Mouse (Mus musculus): ENCODE measurements at regions not wholly inside any gene's neighbourhood (a gene's known extent, or its start where the extent isn't known, plus 50 kb on each side); places are given as distances from the start of the nearest gene placed in this dataset.

GRCm38 (mm10) chr5:64022633-64023323, 54.1 kb upstream of the Rell1 start:
- peak; percentile 59 to 80 for DNase-seq

GRCm38 (mm10) chr5:64023324-64023650, 54.6 kb upstream of the Rell1 start:
- no peak for DNase-seq

GRCm38 (mm10) chr5:64024420-64024819, 55.7 kb upstream of the Rell1 start:
- no peak for DNase-seq

GRCm38 (mm10) chr5:64027733-64028132, 59.0 kb upstream of the Rell1 start:
- DNase-seq = no peak

GRCm38 (mm10) chr5:64029622-64030145, 61.0 kb upstream of the Rell1 start:
- DNase-seq = no peak

GRCm38 (mm10) chr5:64030281-64030960, 61.7 kb upstream of the Rell1 start:
- peak; percentile 30 to 40 for DNase-seq

GRCm38 (mm10) chr5:64038394-64038793, 54.4 kb upstream of the Pgm2 start:
- DNase-seq = peak; percentile 20 to 34

GRCm38 (mm10) chr5:64040676-64041075, 52.1 kb upstream of the Pgm2 start:
- DNase-seq = no peak
